Mouse (Mus musculus): ENCODE measurements around the gene Pnpla2. TPM values are rescaled to one million over a fixed set of nuclear protein-coding genes. Genes with fewer than 3 reads are reported as not detected.
A peak's percentile ranks its signal among the peaks of the same experiment; 100 is the strongest.

The Pnpla2 gene
- total RNA-seq, 2 experiments from 2014 or later, result 32.4 to 36.6 TPM

DNA sequence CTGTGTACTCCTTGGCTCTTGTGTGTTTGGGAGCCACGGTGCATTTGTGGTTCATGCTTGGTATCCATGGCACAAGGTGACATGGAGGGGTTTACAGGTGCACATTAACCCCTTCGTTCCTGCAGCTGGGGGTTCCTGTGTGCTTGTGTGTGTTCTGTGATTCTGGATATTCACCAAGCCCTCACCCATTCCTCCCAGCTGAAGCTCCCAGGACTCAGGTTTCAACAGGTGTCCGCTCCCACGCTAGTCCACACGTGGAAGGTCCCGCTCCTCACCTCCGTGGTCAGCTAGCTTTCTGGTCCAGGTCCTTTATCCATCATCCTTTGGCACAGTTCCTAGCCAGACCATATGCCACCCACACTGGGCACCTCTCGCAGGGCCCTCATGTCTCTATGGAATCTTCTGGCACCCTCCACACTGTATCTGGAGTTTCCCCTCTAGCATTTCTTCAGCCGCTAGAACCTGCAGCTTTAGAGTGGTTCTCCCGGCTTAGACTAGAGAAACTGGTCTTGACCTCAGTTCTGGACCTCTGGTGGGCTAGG, 11.7 kb downstream of the Pnpla2 start:
- DNase-seq (ENCODE audit: low spot score in 2 of 2), result no peak

DNA sequence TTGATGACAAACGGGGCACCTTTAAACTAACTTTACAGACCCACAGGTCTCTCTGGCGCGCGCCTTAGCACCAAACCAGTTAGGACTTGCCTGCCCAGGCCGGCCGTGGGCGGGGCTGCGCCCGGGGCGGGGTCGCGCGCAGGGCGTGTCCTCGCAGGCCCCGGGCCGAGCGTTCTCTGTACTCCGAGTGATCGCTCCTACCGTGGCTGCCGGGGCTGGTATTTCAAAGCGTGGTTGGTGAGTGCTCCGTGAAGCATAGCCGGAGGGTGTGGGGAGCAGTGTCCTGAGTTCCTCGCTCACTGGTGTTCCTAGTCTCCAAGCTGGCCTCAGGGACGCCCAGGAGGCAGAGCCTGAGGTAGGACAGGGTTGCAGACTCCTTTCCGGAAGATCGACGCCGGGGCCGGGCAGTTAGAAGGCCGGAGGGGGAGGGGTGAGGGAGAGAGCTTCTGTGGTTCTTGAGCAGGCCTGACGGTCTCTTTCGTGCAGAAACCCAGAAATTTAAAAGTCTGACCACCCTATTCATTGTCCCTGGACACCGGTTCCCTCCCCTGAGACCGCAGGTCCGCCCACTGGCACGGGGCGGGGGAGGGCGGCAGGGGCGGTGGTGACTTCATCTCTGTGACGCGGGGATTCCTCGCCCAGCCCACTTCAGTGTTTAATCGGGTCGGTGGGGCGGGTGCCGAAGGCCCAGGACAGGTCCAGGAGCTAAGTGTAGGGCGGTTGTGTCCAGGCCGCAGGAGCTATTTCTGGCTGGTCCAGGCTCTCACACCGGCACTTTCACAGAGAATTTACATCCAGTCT, 12.4 kb downstream of the Pnpla2 start, which contains the start of gene Cd151:
Gene Cd151, plus strand, starts transcription at position 163 of the 801 bp plus-strand sequence.
- DNase-seq (ENCODE audit: low spot score in 2 of 2), result peak in 1 of 2 experiments; percentile 54

DNA sequence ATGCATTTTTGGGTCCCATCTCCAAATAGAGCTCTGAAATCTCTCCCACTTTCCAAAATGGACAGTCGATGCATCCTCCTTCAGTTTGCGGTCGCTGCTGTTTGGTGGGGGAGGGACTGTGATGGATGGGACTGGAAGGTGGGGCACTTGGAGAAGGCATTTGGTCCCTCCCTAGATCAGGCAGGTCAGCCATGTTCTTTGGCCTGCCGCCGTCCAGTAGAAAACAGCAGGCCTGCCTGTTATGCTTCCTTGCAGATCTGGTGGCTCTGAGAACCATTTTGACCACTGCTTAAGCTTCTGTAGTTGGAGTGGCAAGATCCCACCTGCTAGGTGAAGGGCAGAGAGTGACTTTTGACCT, 13.1 kb downstream of the Pnpla2 start:
- DNase-seq (ENCODE audit: low spot score in 2 of 2), result no peak

DNA sequence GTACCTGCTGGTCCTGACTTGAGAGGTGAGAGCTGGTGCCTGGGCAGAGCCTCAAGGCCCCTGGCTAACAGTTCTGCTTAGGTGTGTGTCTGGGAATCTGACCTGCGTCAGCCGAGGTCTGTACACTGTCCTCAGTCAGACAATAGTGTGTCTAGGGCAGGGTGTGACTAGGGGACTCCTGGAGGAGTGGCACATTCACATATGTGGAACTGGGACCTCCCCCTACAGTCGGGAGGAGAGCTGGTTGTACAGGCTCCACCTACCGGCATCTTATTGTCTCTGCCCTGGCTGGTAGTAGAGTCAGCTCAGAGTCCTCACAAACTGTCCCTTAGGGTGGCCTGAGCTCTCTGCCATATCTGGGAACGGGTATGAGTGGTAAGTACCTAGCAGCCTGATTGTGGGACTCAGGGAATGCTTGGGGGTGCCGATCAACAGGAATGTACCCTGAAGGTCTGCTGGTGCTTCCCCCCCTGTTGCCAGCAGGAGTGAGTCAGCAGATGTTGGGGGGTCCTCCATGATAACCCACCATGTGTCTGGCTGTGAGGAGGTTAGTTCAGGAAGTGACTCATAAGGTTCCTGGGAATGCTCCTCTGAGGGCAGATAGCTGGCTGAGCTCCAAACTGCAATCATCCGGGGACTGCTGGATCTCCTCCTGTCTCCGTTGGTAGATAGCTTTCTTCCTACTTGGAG, 13.7 kb downstream of the Pnpla2 start:
- DNase-seq (ENCODE audit: low spot score in 2 of 2), result peak in 1 of 2 experiments; percentile 61

DNA sequence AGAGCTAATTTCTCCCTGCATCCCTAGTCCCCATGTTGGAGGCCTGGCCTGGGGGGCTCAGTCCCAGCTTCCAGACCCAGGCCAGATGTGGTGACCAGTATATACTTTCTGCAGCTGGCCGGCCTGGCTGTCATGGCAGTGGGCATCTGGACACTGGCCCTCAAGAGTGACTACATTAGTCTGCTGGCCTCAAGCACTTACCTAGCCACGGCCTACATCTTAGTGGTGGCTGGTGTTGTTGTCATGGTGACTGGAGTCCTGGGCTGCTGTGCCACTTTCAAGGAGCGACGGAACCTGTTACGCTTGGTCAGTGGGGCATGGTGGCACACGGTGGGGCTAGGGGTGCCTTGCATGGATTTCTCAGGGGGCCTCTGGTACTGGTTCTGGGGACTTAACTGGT, 14.4 kb downstream of the Pnpla2 start:
- no peak for DNase-seq (ENCODE audit: low spot score in 2 of 2)

DNA sequence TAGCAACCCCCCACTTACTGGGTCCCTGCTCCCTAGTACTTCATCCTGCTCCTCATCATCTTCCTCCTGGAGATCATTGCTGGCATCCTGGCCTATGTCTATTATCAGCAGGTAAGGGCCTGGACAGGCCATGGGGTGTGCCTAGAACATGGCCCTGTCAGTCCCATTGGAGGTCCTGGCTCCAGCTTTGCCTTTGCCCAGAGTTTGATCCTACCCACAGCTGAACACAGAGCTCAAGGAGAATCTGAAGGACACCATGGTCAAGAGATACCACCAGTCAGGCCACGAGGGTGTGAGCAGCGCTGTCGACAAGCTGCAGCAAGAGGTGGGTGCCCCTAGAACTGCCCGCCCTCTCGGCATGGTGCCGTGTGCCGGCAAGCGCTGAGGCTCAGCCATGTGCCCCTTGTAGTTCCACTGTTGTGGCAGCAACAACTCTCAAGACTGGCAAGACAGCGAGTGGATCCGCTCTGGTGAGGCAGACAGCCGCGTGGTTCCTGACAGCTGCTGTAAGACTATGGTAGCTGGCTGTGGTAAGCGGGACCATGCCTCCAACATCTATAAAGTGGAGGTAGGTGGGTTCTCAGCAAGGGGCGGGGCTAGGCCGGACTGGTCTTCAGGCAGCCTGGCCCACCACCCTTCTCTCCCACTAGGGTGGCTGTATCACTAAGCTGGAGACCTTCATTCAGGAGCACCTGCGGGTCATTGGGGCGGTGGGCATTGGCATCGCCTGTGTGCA, 15.1 kb downstream of the Pnpla2 start:
- DNase-seq (ENCODE audit: low spot score in 2 of 2), result no peak

DNA sequence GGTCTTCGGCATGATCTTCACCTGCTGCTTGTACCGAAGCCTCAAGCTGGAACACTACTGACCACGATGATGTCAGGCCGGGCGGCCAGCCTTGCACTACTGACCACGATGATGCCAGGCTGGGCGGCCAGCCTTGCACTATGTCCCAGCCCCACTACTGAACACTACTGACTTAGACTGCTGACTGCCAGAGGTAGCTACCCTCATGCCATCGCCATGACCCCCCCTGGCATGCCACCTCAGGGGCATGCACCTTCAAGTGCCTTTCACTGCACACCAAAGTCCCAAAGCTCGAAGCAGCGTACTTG, 15.6 kb downstream of the Pnpla2 start:
- DNase-seq (ENCODE audit: low spot score in 2 of 2), result no peak

DNA sequence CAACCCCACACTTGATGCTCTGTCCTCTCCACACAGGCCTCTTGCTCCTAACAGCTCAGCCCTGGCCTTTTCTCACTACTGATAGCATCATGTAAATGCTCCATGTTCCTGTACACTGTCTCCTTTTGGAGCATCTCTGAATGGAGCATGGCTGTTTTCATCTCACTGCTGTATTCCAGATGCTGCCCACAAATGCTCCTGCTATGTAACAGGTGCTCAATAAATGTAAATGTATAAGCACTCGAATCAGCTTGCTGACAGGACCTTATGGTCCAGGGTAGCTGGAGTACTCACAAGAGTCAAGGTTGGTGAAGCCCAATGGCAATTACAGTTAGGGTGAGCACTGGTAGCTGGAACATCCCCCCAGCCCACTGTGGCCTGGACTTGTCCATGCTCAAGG, 16.2 kb downstream of the Pnpla2 start:
- DNase-seq (ENCODE audit: low spot score in 2 of 2), result no peak

DNA sequence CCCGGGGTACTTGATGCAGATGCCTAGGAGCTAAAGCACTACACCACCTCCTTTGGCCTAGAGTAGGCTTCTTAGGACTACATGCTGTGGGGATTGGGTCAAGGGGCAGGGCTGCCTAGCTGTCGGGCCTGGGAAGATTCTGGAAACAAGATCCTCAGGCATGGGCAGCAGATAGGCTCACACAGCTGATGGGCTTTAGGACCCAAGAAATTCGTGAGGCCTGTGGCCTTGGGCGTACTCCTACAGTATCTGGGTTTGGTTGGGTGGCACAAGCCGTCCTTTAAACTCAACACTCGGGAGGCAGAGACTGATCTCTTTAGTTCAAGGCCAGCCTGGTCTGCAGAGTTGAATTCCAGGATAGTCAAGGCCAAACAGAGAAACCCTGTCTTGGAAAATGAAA, 17.2 kb downstream of the Pnpla2 start:
- no peak for DNase-seq (ENCODE audit: low spot score in 2 of 2)

DNA sequence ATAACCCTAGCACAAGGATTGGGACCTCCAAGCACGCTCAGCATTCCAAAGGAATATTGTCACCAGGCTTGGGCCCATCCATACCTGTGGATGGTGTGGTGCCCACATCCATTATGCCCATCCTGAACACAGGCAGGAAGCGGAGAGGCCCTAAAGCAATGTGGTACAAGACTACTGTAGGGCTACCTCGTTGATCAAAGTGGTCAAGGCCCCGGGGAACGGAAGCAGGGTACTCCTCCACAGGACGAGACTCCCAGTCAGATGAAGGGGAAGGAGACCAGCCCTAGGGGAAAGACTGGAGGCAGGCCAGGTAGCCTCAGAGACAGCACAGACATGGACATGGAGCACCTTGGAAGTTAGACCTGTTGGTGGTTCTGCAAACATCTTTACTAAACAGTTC, 17.8 kb downstream of the Pnpla2 start:
- DNase-seq (ENCODE audit: low spot score in 2 of 2), result no peak

DNA sequence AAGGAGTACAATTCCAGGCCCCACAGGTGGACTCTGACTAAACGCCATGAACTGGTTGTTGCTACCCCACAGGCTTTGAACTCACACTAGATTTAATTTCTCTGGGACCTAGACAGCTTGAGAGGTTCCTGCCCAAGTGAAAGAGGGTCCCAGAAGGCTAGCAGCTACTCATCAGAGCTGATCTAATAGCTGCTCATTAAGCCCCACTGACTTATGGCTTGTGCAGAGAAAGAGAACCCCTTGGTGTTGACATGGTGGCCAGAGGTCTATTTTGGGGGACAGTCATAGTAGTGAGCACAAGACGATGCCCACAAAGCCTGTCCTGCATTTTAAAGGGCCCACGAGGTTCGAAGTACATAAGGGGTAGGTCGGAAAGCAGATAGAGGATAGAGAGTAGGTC, 19.2 kb downstream of the Pnpla2 start:
- no peak for DNase-seq (ENCODE audit: low spot score in 2 of 2)

DNA sequence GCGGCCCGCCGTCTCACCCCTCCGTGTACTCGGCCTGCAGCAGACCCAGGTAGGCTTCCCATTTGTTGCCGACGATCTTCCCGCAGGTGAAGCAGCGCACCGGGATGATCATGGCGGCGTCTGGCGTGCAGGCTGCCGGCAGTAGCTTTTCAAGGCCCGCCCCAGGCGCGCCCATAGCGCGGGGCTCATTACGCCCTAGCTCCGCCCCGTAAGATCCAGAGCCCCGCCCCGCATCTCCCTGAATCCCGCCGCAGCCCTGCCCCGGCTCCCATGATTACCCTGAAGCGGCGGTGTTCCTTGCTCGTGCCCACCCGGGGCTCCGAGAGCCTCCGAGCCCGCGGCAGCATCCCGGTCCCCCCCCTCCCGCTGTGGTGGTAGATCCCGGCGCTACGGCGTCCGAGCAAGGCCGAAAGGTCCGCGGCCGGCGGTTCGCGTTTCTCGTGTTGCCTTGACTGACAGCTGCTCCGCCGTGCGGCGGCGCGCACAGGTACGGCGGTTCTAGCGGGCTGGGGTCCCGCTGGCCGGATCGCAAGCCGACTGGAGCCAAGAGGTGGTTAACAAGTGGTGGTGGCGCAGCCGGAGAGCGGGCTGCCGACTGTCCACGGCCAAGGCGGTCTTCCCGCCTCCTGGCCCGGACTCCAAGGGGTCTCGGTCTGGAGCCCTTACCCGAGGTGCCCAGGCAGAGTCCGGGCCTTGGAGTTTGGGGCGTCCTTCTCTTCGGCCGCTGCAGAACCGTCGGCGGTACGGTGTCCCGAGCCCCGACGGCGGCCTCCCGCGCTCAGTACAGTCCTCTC, 20.2 kb downstream of the Pnpla2 start, which contains the start of the genes Polr2l and Tspan4:
Gene Polr2l, minus strand, starts transcription at position 122 of the 794 bp plus-strand sequence.
Gene Tspan4, plus strand, starts transcription at position 230 of the 794 bp plus-strand sequence.
- DNase-seq (ENCODE audit: low spot score in 2 of 2), result peak; percentile 82 to 92

DNA sequence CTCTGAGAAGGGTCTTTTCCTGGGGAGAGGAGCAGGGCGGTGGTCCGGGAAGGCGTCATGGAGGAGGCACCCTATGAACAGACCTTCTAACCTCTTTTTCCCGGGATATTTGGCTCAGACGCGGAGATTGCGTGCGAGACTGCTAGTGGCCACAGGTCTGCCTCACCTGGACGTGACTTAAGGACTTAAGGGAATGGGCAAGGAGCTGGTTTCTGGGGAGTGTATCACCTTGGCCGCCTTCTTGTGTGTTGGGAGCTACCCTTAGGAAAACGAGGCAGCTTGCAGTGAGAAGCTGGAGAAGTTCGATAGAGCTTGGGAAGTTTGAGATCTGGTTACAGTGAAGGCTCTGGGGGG, 20.8 kb downstream of the Pnpla2 start:
- no peak for DNase-seq (ENCODE audit: low spot score in 2 of 2)

DNA sequence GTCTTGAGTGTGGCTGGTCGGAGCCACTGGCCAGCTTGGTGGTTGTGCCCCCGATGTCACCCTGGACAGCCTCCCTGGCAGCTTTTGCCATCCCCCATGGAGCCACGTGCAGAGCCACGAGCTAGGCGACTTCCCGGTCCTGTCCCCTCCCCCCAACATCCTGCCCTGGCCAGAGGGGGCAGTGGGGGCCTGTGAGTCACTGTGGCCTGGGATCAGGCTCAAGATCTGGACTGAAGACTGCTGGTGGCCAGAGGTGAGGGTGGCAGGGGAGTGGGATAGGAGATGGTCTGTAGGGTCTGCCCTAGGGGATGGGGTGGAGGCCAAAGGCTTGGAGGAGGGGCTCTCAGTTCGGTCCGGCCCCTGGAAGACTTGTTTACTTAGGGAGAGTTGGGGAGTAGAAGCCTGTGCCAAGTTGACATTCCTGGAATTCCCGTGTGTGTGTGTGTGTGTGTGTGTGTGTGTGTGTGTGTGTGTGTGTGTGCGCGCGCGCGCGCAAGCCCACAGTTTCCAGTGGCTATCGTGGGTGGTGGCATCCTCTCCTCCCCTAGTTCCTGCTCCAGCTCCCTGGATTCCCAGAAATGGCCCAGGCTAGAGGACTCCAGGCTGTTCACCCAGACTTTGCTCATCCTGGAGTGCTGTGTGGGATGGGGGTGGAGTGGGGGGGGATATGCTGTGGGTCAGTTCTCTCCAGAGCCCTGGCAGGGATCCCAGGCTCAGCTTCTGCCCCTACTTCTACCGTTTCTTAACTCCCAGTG, 21.4 kb downstream of the Pnpla2 start:
- no peak for DNase-seq (ENCODE audit: low spot score in 2 of 2)

DNA sequence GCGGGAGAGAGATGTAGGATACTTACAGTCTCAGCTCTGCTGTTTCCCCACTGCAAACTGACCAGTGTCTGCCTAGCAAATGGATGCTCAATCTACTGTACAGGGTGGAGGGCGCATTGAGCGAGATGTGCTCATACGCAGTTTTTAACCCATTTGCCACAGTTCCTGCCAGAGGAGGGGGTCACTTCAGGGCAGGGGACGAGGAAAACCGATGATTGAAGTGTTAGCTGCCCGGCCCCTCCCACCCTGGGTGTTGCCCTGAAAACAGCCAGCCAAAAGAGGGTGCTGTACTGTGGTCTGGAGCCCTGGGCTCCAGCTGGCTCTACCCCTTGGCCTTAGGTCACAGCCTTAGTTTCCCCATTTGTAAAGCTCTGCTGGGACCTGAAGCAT, 22.0 kb downstream of the Pnpla2 start:
- no peak for DNase-seq (ENCODE audit: low spot score in 2 of 2)

DNA sequence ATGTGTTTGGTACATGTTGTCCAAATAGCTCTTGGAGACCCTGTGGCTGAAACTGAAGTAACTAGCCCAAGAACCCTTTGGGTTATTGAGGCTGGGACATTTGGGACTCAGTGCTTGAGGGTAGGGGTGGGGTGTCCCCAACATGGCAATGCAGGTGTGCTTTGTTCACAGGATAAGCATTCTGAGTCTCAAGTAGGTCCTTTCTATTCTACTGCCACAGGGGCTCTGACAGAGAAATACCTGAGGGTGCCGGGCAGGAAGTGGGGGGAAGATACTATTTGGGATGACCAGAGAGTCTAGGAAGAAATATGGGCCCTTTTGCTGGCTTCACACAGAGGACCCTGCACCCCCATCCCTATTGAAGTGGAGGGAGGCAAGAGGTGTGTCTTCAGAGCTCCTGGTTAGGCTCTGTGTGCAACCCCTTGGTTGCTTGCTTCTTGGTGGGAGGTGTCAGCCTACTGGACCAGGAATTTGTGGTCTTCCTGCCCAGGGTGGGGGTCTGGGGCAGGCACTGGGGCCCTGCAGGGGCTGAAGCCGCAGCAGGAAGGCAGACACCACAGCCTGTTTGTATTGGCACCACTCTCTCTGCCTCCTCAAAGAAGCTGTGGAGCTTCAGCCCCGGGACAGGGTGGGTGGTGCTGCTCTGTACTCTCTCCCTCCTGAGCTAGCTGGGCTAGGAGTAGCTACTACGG, 22.7 kb downstream of the Pnpla2 start:
- no peak for DNase-seq (ENCODE audit: low spot score in 2 of 2)

DNA sequence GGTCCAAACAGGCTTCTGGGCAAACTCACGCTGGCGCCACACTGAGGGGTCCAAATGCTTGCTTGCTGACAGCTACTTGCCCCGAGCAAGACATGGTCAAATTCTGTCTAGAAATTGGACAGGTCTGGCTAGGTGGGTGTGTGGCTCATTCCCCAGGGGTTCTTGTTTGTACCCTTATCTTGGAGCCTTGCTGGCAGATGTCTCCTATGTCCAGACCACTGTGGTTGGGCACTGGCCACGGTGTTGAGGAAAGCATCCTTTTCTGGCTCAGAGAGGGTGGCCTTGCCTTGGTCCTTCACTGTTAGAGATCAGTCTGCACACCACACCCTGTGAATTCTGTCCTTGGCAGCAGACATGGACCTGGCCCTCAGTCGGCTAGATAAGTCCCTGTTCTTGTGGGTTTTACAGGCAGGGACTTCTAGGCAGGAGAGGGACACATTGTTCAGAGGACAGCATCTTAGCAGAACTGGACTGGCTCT, 23.3 kb downstream of the Pnpla2 start:
- DNase-seq (ENCODE audit: low spot score in 2 of 2), result no peak

DNA sequence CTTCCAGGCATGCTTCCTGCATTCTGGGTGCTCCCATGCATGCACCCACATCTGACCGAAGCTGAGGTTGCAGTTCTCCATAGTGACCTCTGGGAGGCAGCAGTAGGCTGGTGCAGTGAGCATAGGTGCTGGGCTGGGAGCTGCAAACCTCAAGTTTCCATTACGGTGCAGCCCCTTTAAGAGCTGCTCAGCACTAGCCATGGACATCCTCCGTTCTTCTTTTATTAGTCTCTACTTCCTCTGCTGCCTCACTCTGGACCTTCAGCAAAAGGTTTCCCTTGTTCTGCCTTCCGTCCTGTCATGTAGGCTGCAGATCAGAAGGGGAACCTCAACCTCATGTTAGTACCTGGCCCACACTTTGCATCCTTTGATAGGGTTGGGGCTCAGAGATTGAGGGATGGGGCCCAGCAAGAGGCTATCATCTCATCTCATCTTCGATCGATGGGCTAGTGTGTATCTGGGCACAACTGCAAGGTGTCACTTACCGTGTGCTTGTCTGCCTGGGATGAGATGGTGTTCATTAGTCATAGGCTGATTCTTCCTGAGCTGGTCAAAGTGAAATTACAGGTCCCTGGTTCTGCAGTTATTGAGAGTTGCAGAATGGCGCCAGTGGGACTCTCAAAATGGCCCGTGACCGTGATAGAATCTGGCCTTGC, 26.0 kb downstream of the Pnpla2 start:
- DNase-seq (ENCODE audit: low spot score in 2 of 2), result peak; percentile 72 to 78
